Mouse (Mus musculus) gonadal fat pad, adult 2 months (tissue): ENCODE measurements around the gene Tnik. TPM values are rescaled to one million over a fixed set of nuclear protein-coding genes. Genes with fewer than 3 reads are reported as not detected.

Source experiments
- DNase-seq: peaks from one replicate; pipeline ENCODE4 v3.0.0-alpha.2; 2012; ENCODE audit warnings: low read depth
- polyA plus RNA-seq: library from polyadenylated mRNA; depleted of rRNA; stranded (reverse); fragments of >200 nt; gene quantifications from 2 replicates; pipeline ENCODE4 v1.2.3, GENCODE M21; 2012

Tnik gene
- polyA plus RNA-seq, 1 experiment: 5.7 TPM

DNA sequence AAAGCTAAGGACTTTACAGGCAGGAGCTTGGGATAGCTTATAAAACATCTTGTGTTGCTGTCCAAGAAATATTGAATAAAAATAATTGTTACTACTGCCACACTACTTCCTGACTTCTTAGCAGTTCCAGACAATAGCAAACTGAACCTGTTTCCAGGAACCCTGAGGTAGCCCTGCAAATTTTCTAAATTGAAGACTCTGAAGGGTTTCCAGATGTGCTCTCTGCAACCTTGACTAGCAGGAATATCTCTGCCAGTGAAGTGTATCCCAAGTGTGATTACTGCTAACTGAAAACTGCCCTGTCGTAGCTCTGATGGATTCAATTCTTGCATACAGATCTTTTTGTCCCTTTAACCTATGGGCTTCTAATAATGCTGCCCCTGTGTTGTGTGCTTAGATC is 343.7 kb downstream of the Tnik start:
- no peak for DNase-seq

DNA sequence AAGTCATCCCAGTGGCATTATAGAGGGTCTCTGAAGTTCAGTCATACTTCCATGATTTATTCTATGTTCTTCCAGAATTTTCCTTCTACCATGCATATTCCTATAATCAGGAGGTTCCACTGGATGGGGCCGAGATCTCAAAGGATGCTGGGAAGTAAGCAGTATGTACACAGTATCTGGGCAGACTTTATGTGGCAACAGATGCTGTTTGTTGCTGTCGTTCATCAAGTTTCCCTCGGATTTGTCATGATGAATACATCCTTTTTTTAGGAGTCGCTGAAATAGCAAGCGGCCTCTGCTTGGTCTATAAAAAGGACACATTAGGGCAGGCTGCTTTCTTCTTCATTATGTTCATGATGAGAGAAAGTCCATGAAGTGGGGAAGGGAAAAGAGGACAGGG is 349.3 kb downstream of the Tnik start:
- DNase-seq: no peak

DNA sequence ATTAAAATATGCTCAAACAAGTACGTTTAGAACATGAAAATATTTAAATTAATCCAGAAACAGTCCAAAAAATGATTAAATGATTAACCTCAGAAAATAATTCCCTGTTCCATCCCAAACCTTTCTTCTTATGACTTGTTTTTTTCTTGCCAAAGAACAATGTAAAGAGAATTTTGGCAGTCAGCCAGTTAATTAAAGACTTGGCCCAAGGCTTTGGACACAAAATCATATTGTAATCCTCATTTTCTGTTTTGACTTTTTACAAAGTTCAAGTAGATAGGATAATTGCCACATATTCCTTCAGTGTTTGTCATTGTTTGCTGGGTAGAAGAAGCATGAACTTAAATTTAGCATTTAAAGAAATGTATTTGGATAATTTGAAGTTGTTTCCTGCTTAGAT is 353.4 kb downstream of the Tnik start:
- DNase-seq: no peak

DNA sequence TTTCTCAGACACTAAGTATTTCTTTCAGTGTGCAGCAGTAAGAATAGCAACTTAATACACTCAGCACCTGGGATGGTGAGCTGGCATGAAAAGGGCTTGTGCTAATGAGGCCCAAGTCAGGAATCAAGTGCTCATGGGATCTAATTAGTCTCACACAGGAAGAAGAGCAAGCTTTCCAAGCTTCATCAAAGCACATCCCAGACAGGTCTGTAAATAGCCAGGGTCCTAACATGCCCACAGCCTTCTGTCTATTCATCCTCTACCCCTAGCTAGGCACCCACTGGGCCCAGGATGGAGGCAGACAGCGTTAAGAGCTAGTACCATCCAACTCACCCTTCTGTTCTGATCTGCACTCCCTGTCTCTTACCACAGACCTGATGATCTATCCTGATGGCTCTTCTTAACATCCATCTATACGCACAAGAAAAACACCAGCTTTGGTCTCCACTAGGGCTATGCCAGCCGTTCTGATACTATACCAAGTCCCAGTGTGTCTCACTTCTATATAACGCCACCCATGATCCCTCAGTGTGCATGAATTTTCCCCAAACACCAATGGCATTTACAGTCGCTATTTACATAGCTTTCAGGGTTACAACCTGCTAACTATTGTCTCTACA is 354.1 kb downstream of the Tnik start:
- no peak for DNase-seq

DNA sequence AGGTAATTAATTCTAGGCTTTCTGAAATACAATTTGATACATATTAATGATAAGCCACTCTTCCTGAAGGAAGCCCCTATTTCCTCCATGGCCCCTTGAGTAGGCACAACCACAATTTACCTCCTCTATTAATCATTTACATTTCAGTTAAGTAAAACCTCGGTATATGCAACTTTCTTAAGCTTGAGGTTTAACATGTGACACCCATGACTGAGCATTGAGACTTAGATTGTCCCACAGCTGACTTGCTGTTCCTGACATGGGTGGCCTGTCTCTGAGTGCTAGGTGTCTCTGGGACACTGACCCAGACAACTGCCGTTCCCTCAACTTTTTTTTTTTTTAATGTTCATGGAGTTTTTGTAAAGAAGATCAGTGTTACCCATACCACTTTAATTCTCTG is 358.8 kb downstream of the Tnik start:
- DNase-seq: no peak

DNA sequence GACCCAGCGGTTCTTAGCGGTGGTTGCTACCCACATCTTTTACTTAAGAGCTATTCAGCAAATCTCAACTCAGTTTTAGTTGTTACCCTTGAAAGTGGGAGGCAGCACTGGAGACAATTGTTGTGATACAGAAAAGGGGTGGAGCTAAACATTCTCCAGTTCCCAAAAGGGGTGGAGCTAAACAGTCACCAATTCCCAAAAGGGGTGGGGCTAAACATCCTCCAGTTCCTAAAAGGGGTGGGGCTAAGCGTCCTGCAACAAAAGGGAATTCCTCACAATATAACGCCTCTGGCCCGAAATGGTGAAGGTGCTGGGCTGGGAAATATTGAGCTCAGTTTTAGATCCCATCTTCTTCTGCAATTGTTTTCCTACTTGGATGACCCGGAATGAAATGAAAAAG is 363.8 kb downstream of the Tnik start:
- DNase-seq: no peak

DNA sequence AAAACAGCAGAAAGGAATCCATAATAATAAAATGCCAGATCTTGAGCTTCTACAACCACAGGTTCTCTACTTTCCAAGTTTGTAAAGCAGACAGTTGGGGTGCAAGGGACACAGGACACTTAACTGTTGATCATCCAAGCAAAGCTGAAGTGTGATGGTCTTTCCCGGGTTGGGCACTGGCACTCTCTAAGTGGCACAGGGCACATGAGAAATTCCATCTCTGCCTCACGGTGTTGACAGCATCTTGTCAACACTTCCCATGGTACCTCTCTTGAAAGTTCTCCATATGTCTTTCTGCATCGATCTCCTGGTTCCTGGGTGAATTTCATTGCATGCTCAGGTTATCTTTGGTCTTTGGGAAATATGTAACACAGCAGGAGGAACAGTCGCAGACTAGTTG is 373.8 kb downstream of the Tnik start:
- DNase-seq: no peak

DNA sequence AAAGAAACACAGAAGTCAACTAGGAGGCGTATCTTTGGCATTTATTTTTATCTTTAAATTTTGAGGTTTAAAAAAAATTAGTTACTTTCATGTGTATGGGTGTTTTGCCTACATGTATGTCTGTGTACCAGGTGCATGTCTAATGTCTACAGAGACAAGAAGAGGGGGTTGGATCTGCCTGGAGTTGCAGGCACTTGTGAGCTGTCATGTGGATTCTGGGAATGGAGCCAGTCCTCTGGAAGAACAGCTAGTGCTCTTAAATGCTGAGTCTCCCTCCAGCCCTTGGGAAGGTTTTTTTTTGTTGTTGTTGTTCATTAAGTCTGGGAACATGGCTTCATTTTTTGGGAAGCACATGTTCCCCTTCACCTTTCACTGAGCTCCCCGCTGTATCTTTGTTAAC is 375.9 kb downstream of the Tnik start:
- peak; percentile 16 for DNase-seq

DNA sequence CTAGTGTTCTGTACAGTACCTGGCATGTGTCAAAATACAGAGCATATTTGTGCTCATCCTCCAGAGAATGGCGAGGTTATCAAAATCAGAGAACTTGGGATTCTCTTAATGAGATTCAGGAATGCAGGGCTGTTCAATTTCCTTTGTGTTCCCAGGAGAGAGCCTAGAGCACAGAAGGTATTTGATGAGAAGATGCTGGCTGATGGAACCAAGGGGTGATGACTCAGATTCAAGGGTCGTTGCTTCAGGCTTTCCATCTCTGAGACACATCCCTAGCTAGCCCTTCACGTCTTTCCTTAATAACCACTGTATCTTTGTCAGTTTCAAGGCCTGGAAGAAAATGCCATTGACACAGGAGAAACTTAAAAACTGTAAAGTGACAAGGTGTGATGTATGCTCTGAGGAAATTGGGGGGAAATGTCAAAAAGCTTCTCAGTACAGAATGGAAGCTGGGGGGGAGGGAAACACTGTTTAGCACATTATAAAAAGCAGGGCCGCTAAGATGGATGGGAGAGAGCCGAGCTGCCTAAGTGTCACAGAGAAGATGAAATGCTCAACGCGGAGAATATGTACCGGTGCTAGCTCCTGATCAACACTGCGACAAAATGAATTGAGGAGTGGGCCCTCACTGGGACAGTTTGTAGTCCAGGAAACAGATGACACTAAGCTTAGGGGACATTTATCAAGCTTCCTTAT is 380.4 kb downstream of the Tnik start:
- DNase-seq: no peak

DNA sequence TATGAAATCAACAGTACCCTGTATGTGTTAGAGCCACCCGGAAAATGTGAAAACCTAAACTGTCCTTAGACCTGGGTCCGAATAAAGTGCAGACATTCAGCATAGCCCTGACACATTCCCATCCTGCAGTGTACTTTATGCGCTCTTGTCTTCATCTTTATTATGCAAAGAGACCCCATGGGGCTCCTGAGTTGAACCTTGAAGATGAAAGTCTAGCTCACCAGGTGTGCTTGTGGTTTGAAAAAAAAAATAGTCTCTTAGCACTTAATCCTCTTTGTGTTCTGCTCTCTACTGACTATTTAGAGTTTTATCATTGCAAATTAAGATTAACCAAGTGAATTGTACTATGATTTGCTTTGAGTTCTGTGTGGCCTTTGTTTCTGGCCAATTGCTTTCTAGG is 389.6 kb downstream of the Tnik start:
- DNase-seq: no peak

DNA sequence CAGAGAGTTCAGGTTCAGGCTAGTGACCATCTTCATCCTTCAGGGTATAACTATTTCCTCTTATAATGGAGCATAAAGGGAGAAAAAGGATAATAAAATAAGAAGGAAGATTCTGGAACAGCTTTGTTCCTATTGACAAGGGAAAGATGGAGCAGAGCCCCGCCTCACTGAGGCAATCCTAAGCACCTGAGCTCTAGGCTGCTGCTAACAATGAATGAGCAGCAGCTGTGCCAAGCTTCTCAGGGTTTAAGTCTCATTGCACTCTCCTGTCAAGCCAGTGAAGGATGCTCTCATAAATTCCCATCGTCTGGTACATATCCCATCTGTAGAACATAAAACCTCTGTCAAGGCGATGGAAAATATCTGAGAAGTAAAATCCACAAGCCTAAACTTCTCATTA is 390.0 kb downstream of the Tnik start:
- DNase-seq: no peak

DNA sequence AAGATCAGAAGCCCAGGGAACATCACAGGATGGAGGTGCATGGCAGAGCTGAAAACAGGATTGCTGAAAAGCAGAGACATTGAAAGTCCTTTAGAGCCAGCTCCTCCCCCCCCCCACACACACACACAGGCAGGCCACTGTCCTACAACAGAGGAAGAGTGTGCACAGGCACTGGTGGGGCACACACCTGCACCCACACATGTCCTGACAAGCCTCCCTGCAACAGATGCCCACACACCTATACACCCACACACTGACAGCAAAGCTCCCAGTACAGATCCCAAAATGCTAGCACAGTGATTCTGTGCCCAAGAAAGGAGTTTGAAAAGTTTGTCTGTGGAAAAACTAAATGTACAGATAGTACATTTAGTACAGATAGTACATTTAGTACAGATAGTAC is 391.7 kb downstream of the Tnik start:
- no peak for DNase-seq

DNA sequence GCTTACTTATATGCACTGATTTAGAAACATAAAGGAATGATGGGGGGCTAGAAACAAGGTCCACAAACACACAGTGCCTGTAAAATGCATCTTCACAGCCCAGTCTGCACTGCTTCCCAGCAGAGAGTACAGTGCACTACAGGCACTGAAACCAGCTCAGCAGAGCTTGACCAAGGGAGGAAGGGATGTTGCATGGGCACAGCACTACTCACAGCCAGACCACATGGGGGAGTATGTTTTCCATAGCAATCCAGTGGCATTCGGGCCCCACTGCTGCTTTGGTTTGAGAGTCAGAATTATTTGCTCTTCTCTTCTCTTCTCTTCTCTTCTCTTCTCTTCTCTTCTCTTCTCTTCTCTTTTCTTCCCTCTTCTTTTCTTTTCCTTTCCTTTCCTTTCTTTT is 395.3 kb downstream of the Tnik start:
- no peak for DNase-seq

DNA sequence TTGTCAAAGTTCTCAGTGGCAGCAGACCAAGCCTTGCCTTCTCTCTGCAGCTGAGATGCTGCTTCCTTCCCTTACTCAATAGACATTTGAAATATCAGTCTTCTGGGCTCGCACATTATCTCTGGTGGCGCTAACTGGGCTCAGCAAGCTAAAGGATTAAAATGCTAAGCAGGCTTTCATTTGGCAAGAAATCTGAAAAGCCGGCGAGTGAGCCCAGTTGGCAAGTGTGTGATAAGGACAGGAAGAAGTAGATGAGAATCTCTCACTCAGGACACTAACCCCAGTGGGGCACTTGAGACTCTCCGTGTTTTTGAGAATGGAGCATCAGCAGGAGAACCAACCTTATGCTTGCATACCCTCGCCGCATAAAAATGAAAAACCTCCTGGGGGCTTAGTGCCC is 417.8 kb downstream of the Tnik start:
- no peak for DNase-seq

DNA sequence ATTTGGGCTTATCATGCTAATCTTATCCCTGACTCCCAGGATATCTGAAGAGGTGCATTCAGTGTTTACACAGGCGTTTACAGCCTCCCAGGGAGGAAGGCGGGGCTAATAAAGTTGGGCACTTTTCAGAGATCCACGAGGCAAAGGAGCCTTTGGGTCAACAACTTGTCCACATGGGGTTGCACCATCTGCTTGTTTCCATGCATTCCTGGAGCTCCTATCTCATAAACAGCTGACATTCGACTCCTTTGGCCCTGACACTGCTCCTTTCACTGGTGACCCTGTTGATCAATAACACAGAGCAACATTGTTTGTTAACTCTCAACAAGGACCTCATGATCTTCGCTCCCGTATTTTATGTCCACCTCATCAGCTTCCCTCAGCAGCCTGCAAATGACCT is 418.9 kb downstream of the Tnik start:
- DNase-seq: no peak

DNA sequence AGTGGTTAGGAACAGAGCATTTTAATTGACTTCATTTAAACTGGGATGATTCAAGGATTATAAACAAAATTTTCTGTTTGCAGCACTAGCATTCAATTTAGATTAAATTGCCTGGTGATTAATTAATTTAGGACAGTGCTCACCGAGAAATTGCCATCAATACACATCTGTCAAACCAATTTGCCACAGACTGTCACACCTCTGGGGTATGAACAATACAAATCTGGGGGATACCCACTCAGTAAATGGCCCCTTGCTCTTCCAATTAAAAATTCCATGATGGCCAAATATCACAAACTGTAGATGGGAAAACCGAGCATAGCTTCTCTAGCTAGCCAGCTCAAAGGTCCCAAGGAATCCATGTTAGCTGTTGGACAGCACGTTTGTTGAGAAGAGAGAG is 419.4 kb downstream of the Tnik start:
- no peak for DNase-seq

DNA sequence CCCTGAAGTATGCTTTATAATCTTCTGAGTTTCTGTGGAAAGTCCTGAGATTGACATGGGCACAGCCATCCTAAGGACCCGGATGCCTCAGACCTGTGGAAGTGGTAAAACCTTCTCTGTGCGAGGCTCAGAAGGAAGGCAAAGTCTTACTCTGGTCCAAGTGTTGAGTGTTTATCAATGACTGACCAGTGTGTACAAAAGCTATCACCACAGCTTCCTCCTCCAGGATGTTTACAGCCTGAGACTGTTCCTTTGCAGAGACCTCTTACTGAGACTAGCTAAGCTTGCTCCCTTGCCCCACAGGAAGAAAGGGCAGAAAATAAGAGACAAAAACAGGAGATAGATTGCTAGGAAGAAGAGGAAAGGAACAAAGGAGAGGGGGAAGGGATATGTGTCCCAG is 422.5 kb downstream of the Tnik start:
- no peak for DNase-seq

DNA sequence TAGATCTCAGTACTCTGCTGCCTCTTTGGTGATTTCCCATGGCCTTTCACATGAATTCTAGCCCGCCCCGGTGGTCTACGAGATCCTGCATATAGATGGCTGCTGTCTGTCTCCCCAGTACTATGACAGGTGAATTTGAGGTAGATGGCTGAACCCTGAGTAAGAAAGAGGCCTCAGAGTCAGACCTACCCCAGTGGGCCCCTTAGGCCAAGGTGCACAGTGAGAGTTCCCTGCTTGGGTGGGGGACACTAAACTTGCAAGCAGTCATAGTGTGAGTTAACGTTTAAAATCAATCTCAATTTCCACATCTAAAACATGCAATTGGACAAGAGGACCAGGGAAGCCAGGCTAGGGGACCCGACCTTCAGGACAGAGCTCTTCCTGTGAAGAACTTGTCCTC is 431.8 kb downstream of the Tnik start:
- DNase-seq: no peak

DNA sequence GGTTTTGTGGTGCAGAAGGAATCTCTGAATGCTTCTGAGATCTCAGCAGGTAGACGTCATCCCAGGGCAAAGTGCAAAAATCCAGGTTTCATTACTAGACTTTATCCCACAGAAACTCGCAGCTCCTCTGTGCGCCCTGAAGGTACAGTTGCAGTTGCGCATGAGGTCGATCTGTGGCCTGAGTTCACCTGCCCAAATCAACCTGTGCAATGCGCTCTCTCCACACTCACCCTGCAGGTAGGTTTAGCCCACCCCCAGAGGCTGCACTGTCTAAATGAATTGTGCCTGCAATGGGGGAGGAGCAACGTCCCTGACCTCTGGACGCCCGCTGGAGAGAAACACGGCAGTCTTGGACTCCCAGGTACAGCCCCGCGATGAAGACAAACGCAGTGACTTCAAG is 432.6 kb downstream of the Tnik start:
- no peak for DNase-seq

DNA sequence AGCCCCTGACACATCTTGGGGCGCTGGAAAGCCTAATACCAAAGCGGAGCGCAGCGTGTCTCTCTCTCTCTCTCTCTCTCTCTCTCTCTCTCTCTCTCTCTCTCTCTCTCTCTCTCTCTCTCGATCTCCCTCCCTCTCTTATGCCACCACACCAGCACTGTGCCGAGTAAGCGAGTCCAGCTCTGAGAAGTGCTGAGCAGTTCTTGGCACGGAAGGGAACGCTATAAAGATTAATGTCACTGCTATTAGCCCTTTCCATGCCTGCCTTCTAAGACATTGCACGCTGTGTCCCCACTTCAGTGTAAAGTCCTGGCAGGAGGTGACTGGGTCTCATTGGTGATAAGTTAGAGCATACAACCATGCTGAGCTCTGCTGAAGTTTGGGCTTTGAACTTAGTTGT is 433.1 kb downstream of the Tnik start:
- no peak for DNase-seq

DNA sequence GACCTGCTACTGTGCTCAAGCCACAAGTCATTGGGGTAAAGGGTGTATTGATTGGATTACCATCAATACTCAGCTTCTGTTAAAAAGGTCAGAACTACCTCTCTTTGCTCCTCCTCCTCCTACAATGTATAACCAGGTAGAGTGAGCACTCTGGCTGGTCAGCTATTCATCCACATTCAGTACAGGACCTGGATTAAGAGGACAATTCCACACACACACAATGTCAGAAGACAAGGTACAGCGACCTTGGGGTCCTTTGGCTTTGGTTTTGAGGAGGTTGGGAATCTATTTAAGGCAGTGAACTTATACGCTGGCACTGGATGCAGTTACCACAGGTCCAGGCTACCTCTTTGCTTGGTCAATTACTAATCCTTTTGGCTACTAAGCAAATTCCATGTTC is 434.8 kb downstream of the Tnik start, which contains the start of gene Slc2a2:
Slc2a2 (plus strand) TSS at position 107 of the 400 bp plus-strand sequence.
- no peak for DNase-seq

DNA sequence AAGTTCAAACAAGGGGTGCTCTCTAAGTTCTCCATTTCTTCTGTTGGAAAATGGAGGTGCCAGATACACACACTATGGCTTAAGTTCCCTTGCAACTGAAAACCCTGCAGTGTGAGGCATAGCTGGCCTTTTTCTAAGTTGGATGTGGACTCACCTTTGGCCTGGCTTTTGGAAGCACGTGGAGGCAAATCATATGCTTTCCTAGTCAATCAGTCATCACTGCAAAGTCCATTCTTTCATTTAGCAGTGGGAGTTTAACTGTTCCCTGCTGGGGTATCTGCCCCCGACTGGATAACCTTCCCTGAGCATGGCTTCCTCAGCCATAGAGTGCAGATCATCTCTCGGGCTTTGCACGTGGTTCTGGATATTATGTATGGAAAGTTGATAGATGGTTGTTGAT is 436.6 kb downstream of the Tnik start:
- no peak for DNase-seq

DNA sequence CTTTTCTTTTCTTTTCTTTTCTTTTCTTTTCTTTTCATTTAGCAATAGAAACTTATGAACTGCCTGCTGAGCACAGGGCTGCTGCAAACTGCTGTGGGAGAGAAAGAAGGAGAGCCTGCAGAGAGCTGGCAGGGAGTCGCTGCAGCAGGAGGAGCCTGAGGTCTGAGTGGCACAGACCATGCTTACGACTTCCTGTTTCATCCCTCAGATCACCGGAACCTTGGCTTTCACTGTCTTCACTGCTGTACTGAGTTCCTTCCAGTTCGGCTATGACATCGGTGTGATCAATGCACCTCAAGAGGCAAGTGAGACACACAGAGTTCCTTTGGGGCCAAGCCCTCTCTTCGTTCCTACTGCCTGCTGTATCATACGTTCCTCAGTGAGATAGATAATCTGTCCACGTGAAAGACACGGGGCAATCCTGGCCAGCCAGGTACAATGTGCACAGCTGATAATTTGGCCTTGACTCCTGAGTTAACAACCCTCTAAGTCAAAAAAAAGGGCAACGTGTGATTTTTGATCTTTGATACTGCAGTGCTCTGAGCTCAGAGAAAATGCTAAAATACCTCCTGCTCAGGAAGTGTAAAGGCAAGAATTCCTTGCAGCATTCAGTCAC is 442.6 kb downstream of the Tnik start:
- DNase-seq: no peak

DNA sequence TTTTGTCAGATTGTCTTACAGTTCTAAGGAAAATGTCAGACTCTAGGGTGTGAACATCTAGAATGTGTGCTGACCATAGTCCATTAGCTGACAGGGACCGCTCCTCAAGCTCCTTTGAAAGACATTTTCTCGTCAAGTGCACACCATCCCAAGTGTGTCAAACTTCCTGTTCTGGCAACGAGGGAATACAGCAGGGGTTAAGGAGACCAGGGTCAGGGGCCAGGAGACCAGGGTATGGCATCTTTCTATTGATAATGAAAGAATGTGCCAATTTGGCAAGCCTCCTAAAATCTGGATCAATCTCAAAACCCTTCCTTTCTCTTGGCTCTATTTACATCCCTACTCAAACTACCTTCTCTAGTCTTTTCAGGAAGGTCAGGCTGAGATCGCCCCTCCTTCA is 443.7 kb downstream of the Tnik start:
- no peak for DNase-seq
